Mouse (Mus musculus) forebrain, embryonic 11.5 days (tissue): ENCODE results near the gene Tatdn3. TPM values are rescaled to one million over a fixed set of nuclear protein-coding genes. Genes with fewer than 3 reads are reported as not detected.

Experiments
- polyA plus RNA-seq: library from polyadenylated mRNA; unstranded; fragments of >200 nt; fragmentation: Nextera tagmentation; extraction: Ambion mirVana; gene quantifications from 2 replicates; pipeline ENCODE4 v1.2.1, GENCODE M21; 2014

The Tatdn3 gene
- polyA plus RNA-seq, 1 experiment from 2014 or later = 10.9 TPM

Other genes starting within 250 kb of the Tatdn3 start
- 16.9 and 18.6 TPM in 2 replicates for gene Rps6kc1, start 151.2 kb downstream of the Tatdn3 start, polyA plus RNA-seq
- gene Angel2, start 137.8 kb downstream of the Tatdn3 start, polyA plus RNA-seq = 58.3 and 61.5 TPM in 2 replicates
- 53.2 and 54.0 TPM in 2 replicates for gene Vash2, start 83.6 kb downstream of the Tatdn3 start, polyA plus RNA-seq
- gene Flvcr1, start 36.8 kb downstream of the Tatdn3 start, polyA plus RNA-seq = 12.3 and 14.0 TPM in 2 replicates
- gene Spata45, start 26.3 kb downstream of the Tatdn3 start, polyA plus RNA-seq = not detected in 2 replicates
- 29.9 and 34.3 TPM in 2 replicates for gene Nsl1, start 80 bp upstream of the Tatdn3 start, polyA plus RNA-seq
- 6.0 and 6.1 TPM in 2 replicates for gene Batf3, start 34.9 kb upstream of the Tatdn3 start, polyA plus RNA-seq
- not detected in 2 replicates for gene Fam71a, start 101.9 kb upstream of the Tatdn3 start, polyA plus RNA-seq
- 2.0 and 2.4 TPM in 2 replicates for gene Atf3, start 155.1 kb upstream of the Tatdn3 start, polyA plus RNA-seq